In the genomic region with DNA sequence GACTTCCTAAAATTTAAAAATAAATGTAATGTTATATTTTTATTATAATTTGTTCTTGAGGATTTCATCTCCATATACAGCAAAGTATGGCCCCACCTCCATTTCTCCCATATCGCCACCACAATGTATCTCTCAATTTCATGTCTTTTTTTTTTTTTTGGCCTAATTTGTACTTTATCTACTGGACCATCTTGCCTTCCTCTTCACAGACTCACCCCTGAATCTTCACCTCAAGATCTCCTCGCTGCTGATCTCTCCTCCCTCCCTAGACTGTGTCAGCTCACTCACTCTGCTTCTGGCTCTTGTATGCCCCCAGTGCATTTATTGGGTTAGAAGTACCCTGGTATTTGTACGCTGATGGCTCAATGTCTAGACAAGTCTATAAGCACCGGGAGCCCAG, we compare ENCODE assay signal across 20 mouse cellular contexts.
"Had no signal": no experiment of that assay in that cellular context is flagged by ENCODE, and none has a peak within 500 bp of the region (broad histone marks: within the 10 kb centered on the region; RNA-seq: fewer than 3 reads in every experiment).

No protein-coding gene starts in this region.

- ATAC-seq: intestine, embryonic 15.5 days; midbrain, embryonic 15.5 days had no signal

- H3K4me3 ChIP-seq: intestine, embryonic 15.5 days; limb, embryonic 12.5 days; limb, embryonic 15.5 days; midbrain, embryonic 15.5 days; neural tube, embryonic 12.5 days; neural tube, embryonic 15.5 days; stomach, embryonic 15.5 days had no signal

- DNase-seq: kidney, adult 11 months; kidney, adult 9 months; kidney, postnatal 14 days; kidney, postnatal 4 days; left cerebral cortex, postnatal 4 days; lung, adult 2 months; lung, postnatal 14 days; lung, postnatal 4 days; right cerebral cortex, adult 18-20 months; right cerebral cortex, postnatal 14 days; right cerebral cortex, postnatal 4 days; thymus, postnatal 25 days had no signal

- H3K27me3 ChIP-seq: intestine, embryonic 15.5 days; limb, embryonic 12.5 days; limb, embryonic 15.5 days; midbrain, embryonic 15.5 days; neural tube, embryonic 12.5 days; neural tube, embryonic 15.5 days; stomach, embryonic 15.5 days had no signal

- H3K9ac ChIP-seq: intestine, embryonic 15.5 days; limb, embryonic 12.5 days; limb, embryonic 15.5 days; midbrain, embryonic 15.5 days; neural tube, embryonic 12.5 days; neural tube, embryonic 15.5 days; stomach, embryonic 15.5 days had no signal

- H3K4me2 ChIP-seq: intestine, embryonic 15.5 days; limb, embryonic 12.5 days; limb, embryonic 15.5 days; midbrain, embryonic 11.5 days; midbrain, embryonic 15.5 days; neural tube, embryonic 12.5 days; neural tube, embryonic 15.5 days; stomach, embryonic 15.5 days had no signal

- H3K4me1 ChIP-seq: intestine, embryonic 15.5 days; limb, embryonic 12.5 days; limb, embryonic 15.5 days; midbrain, embryonic 15.5 days; neural tube, embryonic 12.5 days; stomach, embryonic 15.5 days had no signal

- H3K9me3 ChIP-seq: intestine, embryonic 15.5 days; limb, embryonic 12.5 days; limb, embryonic 15.5 days; midbrain, embryonic 15.5 days; neural tube, embryonic 12.5 days; neural tube, embryonic 15.5 days; stomach, embryonic 15.5 days had no signal

- H3K36me3 ChIP-seq: intestine, embryonic 15.5 days; limb, embryonic 12.5 days; limb, embryonic 15.5 days; midbrain, embryonic 15.5 days; neural tube, embryonic 12.5 days; neural tube, embryonic 15.5 days; stomach, embryonic 15.5 days had no signal

- H3K27ac ChIP-seq: intestine, embryonic 15.5 days; limb, embryonic 12.5 days; limb, embryonic 15.5 days; midbrain, embryonic 15.5 days; neural tube, embryonic 12.5 days; neural tube, embryonic 15.5 days; stomach, embryonic 15.5 days had no signal
